Comparison of ENCODE assay signal across 10 mouse cellular contexts in genomic region chr12:33008305-33009110, GRCm38 (mm10). TPM values are rescaled to one million over a fixed set of nuclear protein-coding genes. Genes with fewer than 3 reads are reported as not detected.
DNase-seq lines count a peak whose midpoint lies in the region; ATAC-seq lines count a peak whose summit lies in the region.
"Had no signal": no experiment of that assay in that cellular context is flagged by ENCODE, and none has a peak within 500 bp of the region (broad histone marks: within the 10 kb centered on the region; RNA-seq: fewer than 3 reads in every experiment).

No protein-coding gene starts in this region.

- no peak overlapping the region for H3K4me2 ChIP-seq in hindbrain, embryonic 13.5 days
- no peak overlapping the region for H3K4me2 ChIP-seq in hindbrain, embryonic 14.5 days (replicated peaks)
- H3K4me2 ChIP-seq in stomach, embryonic 15.5 days = peak overlapping the region; percentile 3; the same call in 1 of the 2 replicates
- H3K4me2 ChIP-seq: liver, embryonic 15.5 days had no signal

- H3K27me3 ChIP-seq in hindbrain, embryonic 13.5 days = no peaks in the 10 kb centered on the region
- no peaks in the 10 kb centered on the region for H3K27me3 ChIP-seq in hindbrain, embryonic 14.5 days (ENCODE audit: control insufficient read depth, insufficient read depth, low read length)
- H3K27me3 ChIP-seq in stomach, embryonic 15.5 days (replicated peaks) = no peaks in the 10 kb centered on the region

- no peak overlapping the region for H3K27ac ChIP-seq in hindbrain, embryonic 13.5 days
- no peak overlapping the region for H3K27ac ChIP-seq in hindbrain, embryonic 14.5 days
- H3K27ac ChIP-seq in stomach, embryonic 15.5 days = peak overlapping the region; percentile 80
- H3K27ac ChIP-seq: liver, embryonic 15.5 days had no signal

- 0 out of 2 replicates have a peak, but pooled peaks have one; percentile 17 for ATAC-seq in hindbrain, embryonic 13.5 days (ENCODE audit: low FRiP score)
- ATAC-seq in hindbrain, embryonic 14.5 days (ENCODE audit: low FRiP score) = no peak; the same call in 1 of the 2 replicates
- ATAC-seq in stomach, embryonic 15.5 days (ENCODE audit: insufficient read depth, low FRiP score, low read depth) = peak; percentile 89
- ATAC-seq: Patski had no signal

- H3K9me3 ChIP-seq in hindbrain, embryonic 13.5 days = no peaks in the 10 kb centered on the region
- H3K9me3 ChIP-seq in hindbrain, embryonic 14.5 days (ENCODE audit: control insufficient read depth, low read length) = no peaks in the 10 kb centered on the region
- H3K9me3 ChIP-seq in stomach, embryonic 15.5 days = no peaks in the 10 kb centered on the region
- H3K9me3 ChIP-seq: liver, embryonic 15.5 days had no signal

- no peak overlapping the region for H3K9ac ChIP-seq in hindbrain, embryonic 13.5 days
- no peak overlapping the region for H3K9ac ChIP-seq in hindbrain, embryonic 14.5 days
- no peak overlapping the region for H3K9ac ChIP-seq in stomach, embryonic 15.5 days
- H3K9ac ChIP-seq: liver, embryonic 15.5 days had no signal

- H3K36me3 ChIP-seq in hindbrain, embryonic 13.5 days = no peaks in the 10 kb centered on the region
- H3K36me3 ChIP-seq in hindbrain, embryonic 14.5 days (replicated peaks; ENCODE audit: control insufficient read depth, insufficient read depth) = no peaks in the 10 kb centered on the region
- H3K36me3 ChIP-seq in stomach, embryonic 15.5 days = no peaks in the 10 kb centered on the region
- H3K36me3 ChIP-seq: liver, embryonic 15.5 days had no signal

- peaks cover 3% of the 10 kb centered on the region; the same call in 1 of the 2 replicates for H3K4me1 ChIP-seq in hindbrain, embryonic 13.5 days (replicated peaks)
- no peaks in the 10 kb centered on the region for H3K4me1 ChIP-seq in hindbrain, embryonic 14.5 days (replicated peaks; ENCODE audit: control insufficient read depth, insufficient read depth, low read length)
- H3K4me1 ChIP-seq in stomach, embryonic 15.5 days = peaks cover 8% of the 10 kb centered on the region; the same call in 1 of the 2 replicates
- H3K4me1 ChIP-seq: liver, embryonic 15.5 days had no signal

- WGBS in hindbrain, embryonic 13.5 days = 47% methylated on average over 7 of the region's 7 CpGs
- 52% methylated on average over 7 of the region's 7 CpGs for WGBS in hindbrain, embryonic 14.5 days
- 43% methylated on average over 7 of the region's 7 CpGs for WGBS in stomach, embryonic 15.5 days

- DNase-seq in hindbrain, embryonic 14.5 days (ENCODE audit: low spot score) = no peak
- peak; percentile 92 for DNase-seq in fat pad, adult 2 months (ENCODE audit: extremely low read depth, low read depth, low spot score)
- DNase-seq in kidney, postnatal 36 days = peak; percentile 75 to 76
- DNase-seq in spleen, postnatal 14 days (ENCODE audit: low spot score in 2 of 2) = no peak
- DNase-seq in gastrocnemius, adult 8-10 months (ENCODE audit: low spot score in 2 of 2) = no peak
- no peak for DNase-seq in gastrocnemius, postnatal 36 days

- intact Hi-C loops in gastrocnemius, postnatal 36 days (cut with DNase I) = loop anchor here (5.0 kb wide), 2 partner anchors 36 to 56 kb away; partner anchors contain the start of gene Sypl

- H3K4me3 ChIP-seq in hindbrain, embryonic 13.5 days = no peak overlapping the region
- no peak overlapping the region for H3K4me3 ChIP-seq in hindbrain, embryonic 14.5 days (replicated peaks; ENCODE audit: low read length)
- no peak overlapping the region for H3K4me3 ChIP-seq in stomach, embryonic 15.5 days (replicated peaks)
- H3K4me3 ChIP-seq: liver, embryonic 15.5 days had no signal

RNA-seq across cellular contexts. Expression of gene Sypl, which starts 54.8 kb away (rescaled TPM):
- polyA plus RNA-seq in hindbrain, embryonic 13.5 days (2015; fragmentation: Nextera tagmentation; extraction: Ambion mirVana) = 39.2 and 45.3 TPM in 2 replicates
- polyA plus RNA-seq in hindbrain, embryonic 14.5 days (2014; fragmentation: Nextera tagmentation; extraction: Ambion mirVana) = 50.1 and 50.7 TPM in 2 replicates
- polyA plus RNA-seq in stomach, embryonic 15.5 days (2015; fragmentation: Nextera tagmentation; extraction: Ambion mirVana) = 162 and 165 TPM in 2 replicates
- total RNA-seq in gastrocnemius, adult 8-10 months (2022) = 100 to 1,000 TPM; 183 to 225 (median 208) TPM
- total RNA-seq in gastrocnemius, postnatal 36 days (2021) = 100 to 1,000 TPM; 153 to 169 TPM

Comparison
In these comparisons a context has a peak if more than half of its experiments do, and no peak if none do; other contexts are left out.
1. DNase-seq: peak in fat pad, adult 2 months (single experiment) and kidney, postnatal 36 days (2 of 2); none in hindbrain, embryonic 14.5 days (single experiment), spleen, postnatal 14 days (0 of 2), gastrocnemius, adult 8-10 months (0 of 2) and gastrocnemius, postnatal 36 days (0 of 2).